Mouse (Mus musculus): ENCODE measurements at regions not wholly inside any gene's neighbourhood (a gene's known extent, or its start where the extent isn't known, plus 50 kb on each side); places are given as distances from the start of the nearest gene placed in this dataset.

GRCm38 (mm10) chr6:100107508-100107907 lies 179.8 kb downstream of the Rybp start:
- no peak for DNase-seq (ENCODE audit: low read depth, low spot score)
- TF ChIP-seq ZKSCAN1 (IDR thresholded peaks at IDR 0.05; ENCODE audit: low read depth, low read length), result no peak
- TF ChIP-seq RAD21 (IDR thresholded peaks at IDR 0.05; ENCODE audit: low read depth, low read length), result no peak
- TF ChIP-seq UBTF (IDR thresholded peaks at IDR 0.05; ENCODE audit: borderline replicate concordance, insufficient read depth, low read depth, low read length), result no peak
- TF ChIP-seq MAX (IDR thresholded peaks at IDR 0.05; ENCODE audit: low read length), result no peak
- no peak for TF ChIP-seq HCFC1 (IDR thresholded peaks at IDR 0.05; ENCODE audit: low read depth, low read length)
- no peak for TF ChIP-seq KAT2A (conservative IDR thresholded peaks at IDR 0.05; ENCODE audit: low read depth, low read length)
- TF ChIP-seq CHD2 (IDR thresholded peaks at IDR 0.05; ENCODE audit: low read length), result no peak
- TF ChIP-seq EP300 (IDR thresholded peaks at IDR 0.05; ENCODE audit: low read depth in 1 of 2, low read length in 2 of 2), result no peak
- no peak for TF ChIP-seq TCF12 (IDR thresholded peaks at IDR 0.05; ENCODE audit: low read depth, low read length)
- no peak for TF ChIP-seq MEF2A (IDR thresholded peaks at IDR 0.05; ENCODE audit: extremely low read depth, insufficient replicate concordance, low read depth, low read length, poor library complexity, severe bottlenecking)
- no peaks in the 10 kb centered on the region for H3K79me2 ChIP-seq (ENCODE audit: control insufficient read depth, insufficient read depth, low read length, poor library complexity)
- H3K9ac ChIP-seq (ENCODE audit: control insufficient read depth, low read depth, low read length, poor library complexity, severe bottlenecking), result no peak overlapping the region
- H3K36me3 ChIP-seq (ENCODE audit: control insufficient read depth in 1 of 2, insufficient read depth in 2 of 2, low read length in 2 of 2), result peaks cover 0 to 4% of the 10 kb centered on the region in 2 experiments; a peak in 1 of 4 replicates
- H3K27me3 ChIP-seq (ENCODE audit: control insufficient read depth in 1 of 2, insufficient read depth in 2 of 2, low read length in 2 of 2), result no peaks in the 10 kb centered on the region
- H3K9me3 ChIP-seq (replicated peaks; ENCODE audit: insufficient read depth, low read length), result no peaks in the 10 kb centered on the region
- H3K4me3 ChIP-seq (ENCODE audit: control insufficient read depth in 1 of 2, insufficient read depth in 1 of 2, low read depth in 2 of 2, low read length in 2 of 2), result no peak overlapping the region
- peaks cover 0 to 13% of the 10 kb centered on the region in 2 experiments for H3K4me1 ChIP-seq (ENCODE audit: control insufficient read depth in 1 of 2, insufficient read depth in 2 of 2, low read length in 2 of 2)
- H3K27ac ChIP-seq (ENCODE audit: control insufficient read depth, low read depth, low read length), result no peak overlapping the region

GRCm38 (mm10) chr6:100107066-100107465 lies 180.2 kb downstream of the Rybp start:
- no peaks in the 10 kb centered on the region for H3K9me3 ChIP-seq (replicated peaks; ENCODE audit: insufficient read depth, low read length)
- no peak for DNase-seq (ENCODE audit: low read depth, low spot score)
- H3K27ac ChIP-seq (ENCODE audit: control insufficient read depth, low read depth, low read length), result no peak overlapping the region
- peaks cover 0 to 4% of the 10 kb centered on the region in 2 experiments; a peak in 1 of 4 replicates for H3K36me3 ChIP-seq (ENCODE audit: control insufficient read depth in 1 of 2, insufficient read depth in 2 of 2, low read length in 2 of 2)
- H3K27me3 ChIP-seq (ENCODE audit: control insufficient read depth in 1 of 2, insufficient read depth in 2 of 2, low read length in 2 of 2), result no peaks in the 10 kb centered on the region
- no peak overlapping the region for H3K4me3 ChIP-seq (ENCODE audit: control insufficient read depth in 1 of 2, insufficient read depth in 1 of 2, low read depth in 2 of 2, low read length in 2 of 2)
- H3K9ac ChIP-seq (ENCODE audit: control insufficient read depth, low read depth, low read length, poor library complexity, severe bottlenecking), result no peak overlapping the region
- H3K79me2 ChIP-seq (ENCODE audit: control insufficient read depth, insufficient read depth, low read length, poor library complexity), result no peaks in the 10 kb centered on the region
- H3K4me1 ChIP-seq (ENCODE audit: control insufficient read depth in 1 of 2, insufficient read depth in 2 of 2, low read length in 2 of 2), result peaks cover 0 to 13% of the 10 kb centered on the region in 2 experiments
- TF ChIP-seq EP300 (IDR thresholded peaks at IDR 0.05; ENCODE audit: low read depth in 1 of 2, low read length in 2 of 2) (no peak), USF2 (IDR thresholded peaks at IDR 0.05; ENCODE audit: borderline replicate concordance in 1 of 2, insufficient read depth in 1 of 2, low read depth in 1 of 2, low read length in 2 of 2) (no peak), TCF12 (IDR thresholded peaks at IDR 0.05; ENCODE audit: low read depth, low read length) (no peak), NRF1 (IDR thresholded peaks at IDR 0.05; ENCODE audit: insufficient read depth, low read depth, low read length, poor library complexity, severe bottlenecking) (no peak), TBP (IDR thresholded peaks at IDR 0.05; ENCODE audit: low read depth, low read length) (no peak), POLR2AphosphoS2 (IDR thresholded peaks at IDR 0.05; ENCODE audit: low read length) (no peak), SMC3 (IDR thresholded peaks at IDR 0.05; ENCODE audit: low read depth, low read length) (no peak)

Data from MEL (cell line).